Mouse (Mus musculus): ENCODE results near the gene Pcnp.

The Pcnp gene

DNA sequence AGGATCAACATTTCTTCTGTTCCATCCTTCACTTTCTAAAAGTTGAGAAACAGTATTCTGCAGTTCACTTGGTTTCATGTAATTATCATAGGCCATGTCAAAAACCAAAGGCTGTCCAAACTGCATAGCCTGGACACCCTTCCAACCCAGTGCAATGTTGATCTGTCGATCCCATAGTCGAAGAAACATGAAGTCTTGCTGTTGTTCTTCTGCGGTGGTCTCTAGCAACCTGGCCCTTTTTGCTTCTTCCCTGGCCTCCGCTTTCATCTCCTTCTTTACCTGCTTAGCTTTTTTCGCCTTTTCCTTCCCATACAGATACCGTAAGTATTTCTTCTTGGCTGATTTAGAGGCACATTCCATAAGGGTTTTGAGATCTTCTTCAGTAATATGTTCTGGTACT lies 5.0 kb upstream of the Pcnp start:
- DNase-seq = no peak

DNA sequence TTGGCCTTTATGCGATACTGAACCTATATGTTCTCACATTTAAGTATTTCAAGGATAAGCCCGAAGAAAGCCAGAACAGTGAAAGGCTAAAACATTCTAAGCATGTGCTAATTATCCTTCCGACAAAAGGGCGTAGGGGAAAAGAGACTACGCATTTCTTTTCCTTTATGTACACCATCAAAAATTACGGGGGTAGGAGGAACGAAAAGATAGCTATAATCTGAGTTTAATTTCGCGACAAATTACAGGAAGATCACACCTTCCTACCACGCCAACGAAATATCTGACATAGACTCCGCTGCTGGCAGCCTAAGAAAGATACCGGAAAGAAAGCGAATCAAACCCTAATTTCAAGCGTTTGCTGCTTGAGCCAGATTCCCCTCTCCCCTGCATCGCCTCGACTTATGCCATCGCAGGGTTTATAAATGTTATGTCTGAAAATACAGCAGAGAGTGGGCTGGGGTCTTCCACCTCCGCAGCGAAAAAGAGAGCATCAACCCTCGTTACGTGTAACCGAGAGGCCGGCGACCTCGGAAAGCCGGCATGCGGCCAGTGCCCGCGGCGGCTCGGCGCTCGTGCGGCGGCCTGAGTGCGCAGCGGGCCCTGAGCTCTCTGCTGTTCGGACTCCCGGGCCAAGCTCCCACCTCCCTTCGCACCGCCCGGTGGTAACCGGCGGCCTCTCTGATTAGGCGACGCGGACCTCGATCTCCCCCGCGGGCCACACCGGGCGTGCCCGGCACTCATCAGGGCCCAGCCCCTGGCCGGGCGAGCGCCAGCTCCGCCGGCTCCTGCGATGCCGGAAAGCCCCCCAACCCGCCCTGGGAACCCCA lies 602 bp downstream of the Pcnp start:
- DNase-seq = no peak

DNA sequence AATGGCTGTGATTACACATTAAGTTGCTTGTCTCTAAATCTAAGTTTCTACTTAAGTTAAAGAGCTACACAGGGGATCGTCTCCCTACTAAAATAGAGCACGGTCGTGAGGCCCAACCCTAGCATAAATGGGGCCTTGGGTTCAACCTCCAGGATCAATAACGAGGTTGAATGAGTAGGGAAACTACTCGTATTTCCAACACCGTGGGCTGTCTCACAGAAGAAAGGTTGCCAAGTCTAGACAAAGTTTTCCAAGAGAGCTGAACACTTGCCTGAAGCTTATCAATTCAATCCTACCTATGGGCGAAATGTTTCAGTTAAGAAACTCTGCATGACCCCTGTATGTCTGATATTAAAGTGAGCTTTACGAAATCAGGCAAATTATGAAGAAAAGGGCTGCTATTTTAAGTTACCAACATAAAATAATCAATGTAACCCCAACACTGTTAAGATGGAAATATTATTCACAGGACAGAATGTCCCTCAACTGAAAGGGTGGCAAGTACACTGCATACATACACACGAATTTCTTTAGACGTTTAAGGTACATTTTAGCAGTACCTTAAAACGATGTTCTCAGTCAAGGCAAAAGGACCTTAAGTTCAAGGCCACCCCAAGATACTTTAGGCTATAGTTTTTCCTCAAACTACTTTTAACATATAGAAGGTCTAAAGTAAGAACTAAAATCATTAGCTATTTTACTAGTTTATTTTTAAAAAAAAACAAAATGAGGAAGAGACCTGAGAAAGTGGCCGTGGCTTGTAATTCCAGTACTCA lies 1.5 kb downstream of the Pcnp start:
- DNase-seq = no peak

DNA sequence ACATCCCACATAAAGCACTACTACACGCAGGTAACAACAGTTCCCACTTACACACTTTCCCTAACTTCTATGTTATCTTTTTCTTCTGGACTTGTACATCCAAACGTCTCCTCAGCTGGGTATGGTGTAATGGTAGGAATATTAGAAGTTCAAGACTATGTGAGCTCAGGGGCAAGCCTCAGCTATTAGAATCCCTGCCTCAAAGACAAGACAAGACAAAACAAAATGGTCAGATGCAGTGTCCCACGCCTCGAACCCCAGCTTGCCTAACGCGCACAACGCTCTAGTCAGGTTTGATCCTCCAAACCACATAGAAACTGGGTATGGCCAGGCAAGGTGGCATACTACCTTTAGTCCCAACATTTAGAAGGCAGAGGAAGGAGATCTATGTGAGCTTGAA lies 9.9 kb downstream of the Pcnp start:
- no peak for DNase-seq

DNA sequence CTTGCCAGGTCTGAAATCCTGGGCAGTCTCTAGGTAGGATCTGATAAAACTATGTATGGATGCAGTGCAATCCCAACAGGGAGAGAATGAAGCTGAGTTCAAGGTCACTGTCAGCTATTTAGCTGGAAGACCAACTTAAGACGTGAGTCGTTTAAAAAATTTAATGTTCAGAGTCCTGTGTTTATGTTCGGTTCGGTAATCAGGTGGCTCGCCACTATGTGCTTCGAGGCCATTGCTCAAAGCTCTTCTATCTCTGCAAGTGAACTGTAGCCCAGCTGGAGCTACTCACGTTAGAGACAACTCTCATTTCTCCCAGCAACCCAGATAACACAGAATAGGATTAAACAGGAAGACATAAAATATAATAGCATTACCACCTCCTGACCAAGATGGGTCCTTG lies 15.5 kb downstream of the Pcnp start:
- DNase-seq = no peak

DNA sequence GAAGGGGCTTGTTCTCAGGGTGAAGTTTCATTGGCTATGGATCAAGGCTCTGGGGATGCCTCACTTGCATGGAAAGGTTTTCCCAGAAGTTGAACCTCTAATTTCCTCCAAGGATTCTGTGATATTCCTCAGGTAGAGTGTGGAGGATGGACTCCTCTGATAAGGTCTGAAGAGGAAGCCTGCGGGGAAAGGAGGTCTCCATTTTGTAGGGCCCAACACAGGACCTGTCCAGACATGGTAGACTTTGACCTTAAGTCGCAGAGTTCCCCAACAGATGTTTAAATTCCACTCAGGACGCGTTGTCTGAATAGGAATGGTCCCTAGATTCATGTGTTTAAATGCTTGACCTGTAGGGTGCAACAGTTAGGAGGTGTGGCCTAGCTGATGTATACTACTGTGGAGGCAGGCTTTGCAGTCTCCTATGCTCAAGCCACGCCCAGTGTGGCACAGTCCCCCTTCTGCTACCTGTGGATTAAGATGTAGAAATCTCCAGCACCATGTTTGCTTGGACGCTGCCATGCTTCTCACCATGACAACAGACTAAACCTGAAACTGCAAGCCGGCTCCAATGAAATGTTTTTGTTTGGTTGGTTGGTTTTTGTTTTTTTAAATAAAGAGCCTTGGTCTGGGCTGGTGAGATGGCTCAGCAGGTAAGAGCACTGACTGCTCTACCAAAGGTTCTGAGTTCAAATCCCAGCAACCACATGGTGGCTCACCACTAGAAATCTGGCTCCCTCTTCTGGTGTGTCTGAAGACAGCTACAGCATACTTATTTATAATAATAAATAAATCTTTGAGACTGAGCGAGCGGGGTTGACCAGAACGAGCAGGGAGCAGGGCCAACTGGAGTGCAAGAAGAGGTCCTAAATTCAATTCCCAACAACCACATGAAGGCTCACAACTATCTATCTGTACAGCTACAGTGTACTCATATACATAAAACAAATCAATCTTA lies 16.5 kb downstream of the Pcnp start:
- DNase-seq = no peak

DNA sequence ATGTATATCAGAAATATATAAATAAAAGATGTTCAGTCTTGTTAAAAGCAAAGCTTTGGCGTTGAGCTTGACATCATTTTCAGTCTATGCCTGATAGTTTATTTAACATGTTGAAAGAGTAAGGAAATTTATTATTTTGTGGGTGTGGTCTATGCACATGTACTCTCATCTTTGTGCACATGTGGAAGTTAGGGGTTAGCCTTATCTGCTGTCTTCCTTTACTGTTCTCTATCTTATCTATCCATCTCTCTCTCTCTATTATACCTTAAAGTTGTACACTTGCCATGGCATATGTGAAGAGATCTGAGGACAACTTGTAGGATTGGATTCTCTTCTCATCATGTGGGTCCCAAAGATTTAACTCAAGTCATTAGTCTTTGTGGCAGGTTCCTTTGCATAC lies 20.7 kb downstream of the Pcnp start:
- DNase-seq = no peak

DNA sequence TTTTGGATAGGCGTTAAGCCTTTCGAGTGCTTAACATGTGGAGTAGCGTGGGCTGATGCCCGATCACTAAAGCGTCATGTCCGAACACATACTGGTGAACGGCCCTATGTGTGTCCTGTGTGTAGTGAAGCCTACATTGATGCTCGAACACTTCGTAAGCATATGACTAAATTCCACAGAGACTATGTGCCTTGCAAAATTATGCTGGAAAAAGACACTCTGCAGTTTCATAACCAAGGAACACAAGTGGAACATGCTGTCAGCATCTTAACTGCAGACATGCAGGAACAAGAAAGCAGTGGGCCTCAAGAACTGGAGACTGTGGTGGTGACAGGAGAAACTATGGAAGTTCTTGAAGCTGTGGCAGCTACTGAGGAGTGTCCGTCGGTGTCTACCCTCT lies 22.7 kb downstream of the Pcnp start:
- no peak for DNase-seq

DNA sequence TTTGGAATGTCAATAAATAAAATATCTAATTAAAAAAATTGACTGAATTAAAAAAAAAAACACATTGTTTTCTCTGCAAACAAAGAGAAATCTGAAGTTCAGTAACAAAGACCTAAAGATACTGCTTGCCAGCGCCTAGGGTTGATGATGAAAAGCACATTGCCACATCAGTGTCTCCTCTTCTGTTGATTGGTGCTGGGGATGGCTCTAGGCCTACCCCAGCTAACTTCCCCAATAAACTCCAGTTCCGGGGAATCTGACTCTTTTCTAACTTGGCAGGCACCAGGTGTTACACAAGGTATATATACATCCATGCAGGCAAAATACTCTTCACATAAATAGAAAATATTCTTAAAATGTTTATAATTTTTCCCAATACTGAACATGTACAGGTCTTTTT lies 35.3 kb downstream of the Pcnp start:
- DNase-seq = no peak

DNA sequence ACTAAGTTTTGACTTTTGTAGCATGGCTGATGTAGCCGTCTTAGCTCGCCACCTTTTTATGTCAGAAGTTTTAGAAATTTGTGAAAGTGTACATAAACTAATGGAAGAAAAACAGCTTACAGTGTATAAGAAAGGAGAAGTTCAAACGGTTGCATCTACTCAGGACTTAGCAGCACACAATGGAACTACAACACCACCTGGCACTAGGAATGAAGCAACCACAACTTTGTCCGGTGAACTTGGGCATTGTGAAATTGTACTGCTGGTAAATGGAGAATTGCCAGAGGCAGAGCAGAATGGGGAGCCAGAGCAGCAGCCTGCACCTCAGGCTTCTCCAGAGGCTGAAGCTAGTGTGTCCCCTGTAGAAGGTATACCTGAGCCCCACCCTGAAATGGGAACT lies 39.2 kb downstream of the Pcnp start:
- DNase-seq = no peak

DNA sequence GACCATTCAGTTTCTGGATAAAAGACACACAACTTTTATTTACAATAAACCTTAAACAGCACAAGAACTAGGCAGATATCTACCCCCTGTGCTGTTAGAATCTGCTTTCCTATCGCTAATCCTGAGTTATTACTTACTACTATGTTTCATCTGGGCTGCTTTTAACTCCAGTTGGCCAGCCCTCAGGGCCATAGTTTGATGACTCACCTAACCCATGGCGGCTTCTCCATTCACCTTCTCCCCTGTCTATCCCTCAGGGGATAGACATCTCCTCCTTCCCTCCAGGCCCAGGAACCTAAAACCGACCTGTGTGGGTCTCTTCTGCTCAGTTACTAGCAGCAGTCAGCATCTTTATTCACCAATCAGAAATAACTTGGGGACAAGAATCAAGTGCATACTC lies 43.5 kb downstream of the Pcnp start:
- no peak for DNase-seq

DNA sequence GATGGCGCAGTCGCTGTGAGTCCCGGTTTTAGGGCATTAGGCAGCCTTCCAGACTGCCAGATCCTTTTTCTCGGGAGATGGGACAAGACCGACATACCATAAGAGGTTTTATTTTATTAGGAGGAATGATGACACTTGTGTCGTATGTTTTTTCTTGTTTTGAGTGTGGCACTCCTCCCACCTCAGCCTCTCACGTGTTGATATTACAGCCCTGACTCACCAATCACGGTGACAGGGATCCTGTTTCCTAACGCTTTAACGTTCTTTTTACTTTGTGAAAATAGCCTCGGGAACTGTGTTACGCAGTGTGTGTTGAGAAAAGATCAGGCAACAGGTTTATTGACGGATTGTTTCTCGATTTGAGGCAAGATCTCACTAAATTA lies 54.6 kb downstream of the Pcnp start:
- DNase-seq = peak; percentile 38

DNA sequence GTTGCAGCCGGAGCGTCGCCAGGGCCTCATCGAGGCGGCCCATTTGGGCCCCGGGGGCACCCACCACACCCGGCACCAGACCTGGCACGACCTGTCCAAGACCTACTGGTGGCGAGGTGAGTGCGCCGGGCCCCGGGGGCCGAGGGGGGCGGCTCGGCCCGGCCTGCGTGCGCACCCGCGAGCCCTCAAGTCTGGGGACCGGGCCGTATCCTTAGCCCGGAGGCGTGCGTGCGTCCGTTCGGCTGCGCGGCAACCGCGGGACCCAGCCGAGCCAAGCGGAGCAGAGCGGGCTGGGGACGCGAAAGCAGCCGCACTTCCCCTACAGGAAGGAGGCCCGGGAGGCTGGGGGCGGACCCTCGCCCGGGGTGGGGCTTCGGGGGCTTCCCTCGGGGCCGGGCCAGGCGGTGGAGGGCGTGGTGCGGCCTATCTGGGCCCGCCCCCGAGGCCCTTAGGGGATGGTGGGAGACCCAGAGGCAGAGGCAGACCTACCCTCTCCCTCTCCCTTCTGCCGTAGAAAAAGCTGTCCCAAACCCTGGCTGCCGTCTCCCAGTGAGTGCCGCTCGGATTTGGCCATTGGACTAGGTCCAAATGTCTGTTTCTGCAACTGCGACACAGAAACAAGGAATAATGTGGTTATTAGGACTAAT lies 55.2 kb downstream of the Pcnp start:
- peak; percentile 90 for DNase-seq

DNA sequence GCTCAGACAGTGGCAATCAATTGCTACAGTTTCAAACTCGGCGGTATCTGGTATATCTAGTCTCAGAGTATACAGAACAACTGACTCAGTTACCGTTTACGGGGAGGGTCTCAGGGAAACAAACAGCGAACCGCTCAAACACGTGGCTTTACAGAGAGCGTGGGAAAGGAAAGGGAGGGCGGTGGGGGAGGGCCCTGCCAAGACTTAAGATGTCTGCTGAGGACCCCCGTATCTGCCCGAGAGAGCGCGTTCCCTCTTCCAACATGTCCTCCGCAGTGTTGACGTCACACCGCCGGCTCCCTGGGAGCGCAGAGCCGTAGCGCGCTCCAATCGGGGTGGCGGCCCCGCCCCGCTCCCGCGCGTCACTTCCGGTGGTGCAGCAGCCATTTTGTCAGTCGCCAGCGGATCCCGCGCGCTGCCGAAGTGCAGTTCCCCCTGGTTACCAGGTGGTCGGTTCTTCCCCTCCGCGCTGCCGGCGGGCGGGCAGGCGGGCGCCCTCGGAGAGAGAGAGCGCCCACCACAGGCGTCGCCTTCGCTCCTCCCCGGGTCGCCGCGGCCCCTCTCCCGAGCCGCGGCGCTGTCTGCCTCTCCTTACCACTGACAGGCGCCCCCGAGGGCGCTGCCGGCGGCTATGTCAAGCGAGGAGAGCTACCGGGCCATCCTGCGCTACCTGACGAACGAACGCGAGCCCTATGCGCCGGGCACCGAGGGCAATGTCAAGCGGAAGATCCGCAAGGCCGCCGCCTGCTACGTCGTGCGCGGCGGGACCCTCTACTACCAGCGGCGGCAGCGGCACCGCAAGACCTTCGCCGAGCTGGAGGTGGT lies 55.9 kb downstream of the Pcnp start, which contains the start of gene Zbtb11:
Gene Zbtb11, plus strand, starts transcription at position 453 of the 825 bp plus-strand sequence.
- peak; percentile 99 for DNase-seq

DNA sequence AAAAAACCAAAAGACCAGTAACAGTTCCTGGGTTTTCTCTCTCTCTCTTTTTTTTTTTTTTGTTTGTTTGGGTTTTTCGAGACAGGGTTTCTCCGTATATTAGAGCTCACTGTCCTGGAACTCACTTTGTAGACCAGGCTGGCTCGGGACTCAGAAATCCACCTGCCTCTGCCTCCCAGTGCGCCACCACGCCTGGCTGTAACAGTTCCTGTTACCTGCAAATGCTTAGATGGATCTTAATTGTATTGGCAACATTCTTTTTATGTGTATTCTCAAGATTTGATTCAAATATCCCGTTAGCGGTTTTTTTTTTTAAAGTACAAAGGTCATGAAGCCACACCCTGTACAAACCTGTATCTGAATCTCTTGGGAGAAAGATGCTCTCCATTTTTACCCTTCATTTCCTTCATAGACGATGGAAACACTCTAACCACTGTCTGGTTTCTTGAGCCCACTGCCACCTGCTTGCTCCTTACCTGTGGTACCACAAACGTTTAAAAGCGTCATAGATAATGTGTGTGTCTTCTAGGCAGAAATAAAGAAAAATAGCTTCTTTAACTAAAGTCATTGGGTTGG lies 56.8 kb downstream of the Pcnp start:
- DNase-seq = no peak

DNA sequence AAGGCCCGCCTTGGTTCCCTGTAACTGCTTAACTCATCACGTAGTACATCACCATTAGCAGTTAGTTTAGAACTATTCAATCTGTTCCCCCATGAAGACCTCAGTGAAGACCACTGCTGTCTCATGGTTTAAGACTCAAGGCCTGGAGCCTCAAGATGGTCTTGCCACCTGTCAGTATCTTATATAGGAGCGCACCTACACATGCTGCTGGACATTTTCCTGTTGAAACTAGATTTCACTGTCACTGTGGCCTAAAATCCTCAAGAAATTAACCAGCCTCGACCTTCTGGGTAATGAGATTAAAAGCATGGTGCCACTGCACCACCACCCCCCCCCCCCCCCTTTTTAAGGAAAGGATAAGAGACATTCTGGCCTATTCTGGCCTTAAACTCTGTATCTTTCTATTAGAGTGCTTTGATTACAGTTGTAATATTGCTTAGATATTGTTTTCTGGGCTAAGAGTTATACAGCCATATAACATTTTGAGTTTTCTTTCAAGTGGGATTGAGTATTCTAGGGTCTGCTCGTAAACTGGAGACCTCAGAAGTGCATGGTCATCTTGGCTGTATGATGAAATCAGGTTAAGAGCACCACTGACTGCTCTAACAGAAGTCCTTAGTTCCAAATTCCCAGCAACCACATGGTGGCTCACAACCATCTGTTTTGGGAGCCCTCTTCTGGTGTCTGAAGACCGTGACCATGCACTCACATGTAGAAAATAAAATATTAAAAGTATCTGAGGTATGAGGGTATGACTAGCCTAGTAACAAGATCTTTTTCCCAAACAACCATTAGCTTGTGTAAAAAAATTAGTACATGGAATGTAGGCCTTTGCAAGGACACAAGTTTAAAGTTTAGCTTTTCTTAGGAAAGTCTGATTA lies 57.6 kb downstream of the Pcnp start:
- DNase-seq = no peak

DNA sequence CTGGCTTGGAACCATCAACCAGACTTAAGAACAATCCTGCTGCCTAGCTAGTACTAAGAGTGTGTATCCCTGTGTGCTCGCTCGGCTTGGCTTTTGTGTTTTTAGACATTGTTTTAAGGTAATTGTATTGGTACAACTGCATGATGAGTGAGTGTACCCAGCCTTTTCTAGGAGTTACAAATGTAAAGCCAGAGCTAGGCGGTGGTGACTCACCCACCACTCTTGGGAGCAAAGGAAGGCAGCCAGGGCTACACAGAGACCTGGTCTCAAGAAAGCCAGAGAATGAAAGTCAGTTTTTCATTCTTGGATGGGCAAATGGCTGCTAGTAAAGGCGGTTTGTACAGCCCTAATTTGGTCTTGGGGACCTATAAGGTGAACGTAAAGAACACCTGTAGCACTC lies 59.1 kb downstream of the Pcnp start:
- DNase-seq = no peak

DNA sequence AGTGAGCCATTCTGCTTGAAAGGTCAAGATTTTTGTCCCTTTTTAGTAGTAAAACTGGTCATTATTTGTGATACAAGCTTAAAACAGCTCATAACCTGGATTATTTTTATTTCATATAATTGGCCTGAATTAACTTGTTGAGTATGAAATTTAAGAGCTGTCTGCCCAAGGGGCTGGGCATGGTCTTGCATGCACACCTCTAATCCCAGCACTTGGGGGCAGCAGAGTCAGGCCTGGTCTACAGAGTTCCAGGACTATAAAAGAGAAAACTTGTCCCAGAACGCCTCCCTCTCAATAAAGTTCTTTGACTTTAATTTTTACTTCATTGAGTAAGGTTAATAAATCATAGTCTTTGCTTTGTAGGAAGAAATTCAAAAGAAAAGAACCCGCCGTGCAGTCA lies 60.4 kb downstream of the Pcnp start:
- no peak for DNase-seq

DNA sequence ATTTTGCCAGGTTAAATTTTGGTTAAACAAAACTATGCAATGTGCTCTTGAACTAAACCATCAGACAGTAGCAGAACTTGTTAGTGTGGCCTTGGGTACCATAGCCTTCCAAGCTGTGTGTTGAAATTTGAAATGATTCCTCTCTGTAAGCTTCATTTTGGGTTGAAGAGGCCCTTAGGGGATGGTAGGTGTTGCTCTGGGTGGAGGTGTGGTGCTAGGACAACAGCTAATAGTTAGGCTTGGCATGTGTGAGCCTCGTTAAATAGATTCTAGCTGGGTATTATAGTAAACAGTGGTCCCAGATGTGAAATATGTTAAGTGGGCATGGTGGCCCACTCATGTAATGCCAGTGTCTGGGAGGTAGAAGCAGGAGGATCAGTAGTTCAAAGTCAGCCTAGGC lies 62.3 kb downstream of the Pcnp start:
- no peak for DNase-seq

DNA sequence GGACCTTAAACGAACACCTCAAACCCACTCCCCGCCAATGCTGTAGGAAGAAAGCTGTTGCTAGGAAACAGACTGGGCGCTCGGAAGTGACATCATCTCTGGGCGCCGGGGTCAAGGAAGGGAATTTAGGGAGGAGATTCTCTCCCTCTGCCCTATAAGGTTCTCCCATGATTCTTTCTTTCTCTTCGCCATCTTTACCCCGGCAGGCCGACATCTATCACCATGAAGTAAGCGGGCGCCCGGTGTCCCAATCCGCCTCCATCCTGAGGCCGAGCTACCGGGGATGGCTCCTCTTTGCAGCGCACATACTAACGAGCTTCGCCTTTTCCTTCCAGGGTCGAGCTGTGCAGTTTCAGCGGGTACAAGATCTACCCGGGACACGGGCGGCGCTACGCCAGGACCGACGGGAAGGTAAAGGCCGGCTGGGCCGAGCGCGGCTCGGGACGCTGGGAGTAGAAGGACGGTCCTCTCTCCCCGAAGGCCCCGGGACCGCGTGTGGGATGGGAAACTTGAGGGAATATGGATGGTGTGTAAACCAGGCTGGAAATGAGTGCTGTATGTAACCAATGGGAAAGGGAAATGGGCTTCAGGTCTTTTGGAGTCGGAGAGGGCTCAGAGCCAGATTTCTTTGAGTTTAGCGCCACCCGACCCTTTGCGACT lies 63.2 kb downstream of the Pcnp start, which contains the start of gene Rpl24:
Gene Rpl24, plus strand, starts transcription at position 64 of the 660 bp plus-strand sequence.
- peak; percentile 95 for DNase-seq

Measured in layer of hippocampus, adult 9-11 months (tissue).